Mouse (Mus musculus): ENCODE results near the gene Tmem30c.

The Tmem30c gene

DNA sequence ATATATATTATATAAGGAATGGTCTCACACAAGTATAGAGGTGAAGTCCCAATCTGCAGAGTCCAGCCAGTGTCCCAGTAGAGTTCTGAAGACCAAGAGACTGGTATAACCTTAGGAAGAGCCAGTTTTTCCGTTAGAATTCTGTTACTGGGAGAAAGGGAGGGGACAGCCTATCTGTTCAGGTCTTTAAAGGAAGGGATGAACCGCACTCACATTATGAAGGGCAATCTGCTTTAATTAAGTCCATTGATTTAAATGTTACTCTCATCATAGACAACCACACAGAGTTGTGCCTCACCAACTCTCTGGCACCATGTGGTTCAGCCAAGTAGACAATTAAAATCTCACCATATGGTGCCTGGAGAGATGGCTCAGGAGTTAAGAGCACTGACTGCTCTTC is at the start of gene Tmem30c:
TSS of gene Tmem30c (minus strand) at position 101 of the 400 bp plus-strand sequence.
- no peak for DNase-seq (ENCODE audit: low spot score)

DNA sequence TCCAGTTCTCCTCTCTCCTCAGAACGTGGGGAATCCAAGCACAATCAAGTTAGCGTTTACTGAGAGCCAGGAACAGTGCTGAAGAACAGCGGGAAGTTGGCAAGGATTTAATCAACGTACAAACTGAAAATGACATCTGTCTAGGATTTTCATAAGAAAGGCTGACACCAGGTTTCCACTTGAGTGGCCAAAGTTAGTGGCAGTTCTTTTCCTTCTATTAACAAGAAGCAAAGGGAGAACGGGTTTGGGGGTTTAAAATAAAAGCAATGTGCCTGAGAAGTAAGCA is 47.9 kb upstream of the Tmem30c start:
- no peak for DNase-seq (ENCODE audit: low spot score)

DNA sequence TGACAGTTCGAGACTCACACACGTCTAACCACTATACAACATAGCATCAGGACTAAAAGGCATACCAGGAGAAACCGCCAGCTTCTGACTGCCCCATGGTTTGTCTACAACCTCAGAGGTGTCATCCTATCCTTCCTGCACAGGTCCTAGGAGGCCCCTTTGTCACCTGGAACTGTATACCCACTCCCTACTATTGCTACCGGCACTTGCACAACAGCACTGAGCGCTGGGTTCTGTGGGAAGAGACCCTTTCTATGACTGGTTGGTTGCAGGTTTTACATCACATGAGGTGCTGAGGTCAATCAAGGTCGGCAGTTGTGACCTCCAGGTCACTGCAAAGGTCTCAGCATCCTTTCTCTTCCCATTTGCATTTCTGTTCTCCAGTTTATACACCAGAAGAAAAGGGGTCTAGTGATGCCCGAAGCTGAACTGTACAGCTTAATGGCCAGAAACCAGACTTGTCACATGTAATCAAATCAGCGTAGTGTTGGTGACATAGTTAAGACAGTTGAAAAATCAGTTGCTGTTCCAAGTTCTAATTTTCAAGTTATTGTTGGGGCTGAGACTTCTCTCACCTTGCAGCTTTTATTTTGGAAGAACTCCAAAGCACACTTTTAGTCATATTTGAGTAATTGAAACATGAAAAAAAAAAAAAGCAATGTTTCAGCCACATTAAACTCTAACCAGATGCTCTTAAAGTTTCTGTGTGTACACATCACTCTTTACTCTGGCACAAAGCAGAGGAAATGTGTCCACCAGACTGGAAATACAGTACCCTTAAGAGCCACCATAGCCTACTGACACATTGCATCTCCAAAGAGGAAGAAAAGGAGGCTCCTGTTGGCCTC is 47.3 kb upstream of the Tmem30c start:
- no peak for DNase-seq (ENCODE audit: low spot score)

DNA sequence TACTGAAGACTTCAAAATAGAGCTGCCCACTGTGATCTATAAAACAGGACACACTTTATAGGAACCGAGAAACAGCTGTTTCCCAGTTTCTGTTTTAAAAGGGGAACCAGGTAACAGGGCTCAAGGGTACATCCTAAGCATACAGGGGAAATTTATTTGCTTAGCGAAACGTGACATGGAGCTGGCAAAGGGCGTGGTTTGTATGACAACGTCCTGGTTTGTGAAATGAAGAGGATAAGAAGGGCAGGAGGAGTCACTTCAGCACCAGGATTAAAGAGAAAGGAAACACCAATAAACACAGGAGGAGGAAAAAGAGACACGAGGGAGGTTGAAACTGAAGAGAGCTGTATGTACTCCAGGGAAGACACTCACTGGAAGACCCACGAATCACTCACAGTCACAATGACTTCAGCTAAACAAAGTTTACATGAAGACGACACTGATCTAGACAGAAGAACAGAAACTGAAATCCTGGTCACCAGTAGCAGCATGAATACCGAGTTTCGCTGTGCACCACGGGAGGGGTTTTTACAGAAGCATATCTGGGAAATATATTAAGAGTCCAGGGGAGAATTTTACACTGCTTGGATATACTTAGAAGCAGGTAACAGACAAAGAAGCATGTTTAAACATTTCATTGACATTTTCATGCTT is 44.2 kb upstream of the Tmem30c start:
- DNase-seq (ENCODE audit: low spot score): no peak

- DNase-seq (ENCODE audit: low spot score): no peak
Measured at GRCm38 (mm10) chr16:57332301-57332700, 39.6 kb upstream of the Tmem30c start.

DNA sequence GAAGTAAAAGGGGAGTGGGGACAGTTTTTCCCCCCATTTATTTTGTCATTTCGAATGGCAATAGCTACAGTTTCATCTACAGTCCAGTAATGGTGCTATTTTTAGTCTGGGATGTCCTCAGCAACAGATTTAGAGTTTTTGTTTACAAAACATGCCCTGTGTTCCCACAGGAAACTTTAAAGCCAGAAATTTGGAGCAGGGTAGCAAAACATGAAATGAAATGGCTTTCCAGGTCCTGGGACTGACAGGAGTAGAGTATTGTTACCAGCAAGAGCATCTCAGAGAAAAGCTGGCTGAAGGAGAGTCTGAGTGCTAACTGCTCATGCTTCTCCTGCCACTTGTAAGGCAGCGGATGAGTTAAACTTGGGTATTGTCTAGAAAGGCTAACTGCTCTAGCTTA is 37.4 kb upstream of the Tmem30c start:
- no peak for DNase-seq (ENCODE audit: low spot score)

DNA sequence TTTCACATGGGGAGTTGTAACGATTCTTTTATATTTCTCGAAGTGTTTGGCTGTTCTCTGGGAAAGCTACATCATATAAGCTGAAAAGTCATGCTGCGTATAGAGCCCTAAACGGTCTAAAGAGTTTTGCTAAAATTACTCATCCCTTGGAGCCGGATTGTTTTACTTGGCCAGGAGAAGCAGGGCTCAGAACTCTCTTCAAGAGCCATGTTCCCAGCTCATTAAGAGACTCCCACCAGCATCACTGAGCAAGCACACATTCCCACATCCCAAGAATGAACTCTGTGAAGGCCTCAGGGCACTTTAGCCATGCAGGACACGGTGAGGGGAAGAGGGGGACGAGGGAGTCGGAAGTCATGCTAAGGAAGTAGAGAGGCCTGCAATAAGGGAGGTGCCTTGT is 36.4 kb upstream of the Tmem30c start:
- no peak for DNase-seq (ENCODE audit: low spot score)

GRCm38 (mm10) chr16:57326996-57327395 is 34.3 kb upstream of the Tmem30c start:
- no peak for DNase-seq (ENCODE audit: low spot score)

DNA sequence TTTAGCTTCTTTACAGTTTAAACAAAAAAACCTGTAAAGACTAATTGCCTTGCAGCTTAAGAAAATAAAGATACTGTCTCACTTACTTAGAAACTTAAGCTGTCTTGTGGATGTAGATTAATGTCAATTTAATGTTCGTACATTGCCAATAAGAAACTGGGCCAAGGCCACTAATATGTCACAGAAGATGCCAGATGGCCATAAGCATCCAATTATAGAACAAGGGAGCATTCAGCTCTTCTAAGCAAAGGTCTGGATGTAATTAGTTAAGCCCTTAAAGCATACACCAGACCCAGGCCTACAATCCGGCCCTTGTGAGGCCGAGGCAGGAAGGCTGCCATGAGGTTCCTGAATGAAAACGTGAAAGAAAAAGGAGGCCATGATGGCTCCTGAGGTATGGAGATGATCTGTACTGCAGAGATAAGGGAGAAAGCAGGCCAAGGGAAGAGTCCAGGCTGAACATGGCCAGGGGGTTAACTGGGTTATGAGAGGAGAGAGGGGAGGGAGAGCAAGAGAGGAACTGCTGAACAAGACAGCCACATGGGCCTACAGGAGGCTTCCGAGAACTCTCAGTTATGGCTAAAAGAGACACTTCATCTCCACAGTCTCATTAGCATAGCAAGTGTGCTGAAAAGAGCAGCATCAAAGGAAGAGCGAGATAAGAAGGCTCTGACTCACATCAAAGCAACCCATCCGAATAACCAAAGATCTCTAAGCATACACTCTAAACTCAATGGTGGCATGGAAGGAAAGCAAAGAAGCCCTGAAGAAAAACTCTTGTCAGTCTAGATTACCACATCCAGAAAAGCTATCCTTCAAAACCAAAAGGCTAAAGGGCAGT is 26.8 kb upstream of the Tmem30c start:
- no peak for DNase-seq (ENCODE audit: low spot score)

GRCm38 (mm10) chr16:57318637-57319125 is 26.0 kb upstream of the Tmem30c start:
- DNase-seq (ENCODE audit: low spot score): no peak

DNA sequence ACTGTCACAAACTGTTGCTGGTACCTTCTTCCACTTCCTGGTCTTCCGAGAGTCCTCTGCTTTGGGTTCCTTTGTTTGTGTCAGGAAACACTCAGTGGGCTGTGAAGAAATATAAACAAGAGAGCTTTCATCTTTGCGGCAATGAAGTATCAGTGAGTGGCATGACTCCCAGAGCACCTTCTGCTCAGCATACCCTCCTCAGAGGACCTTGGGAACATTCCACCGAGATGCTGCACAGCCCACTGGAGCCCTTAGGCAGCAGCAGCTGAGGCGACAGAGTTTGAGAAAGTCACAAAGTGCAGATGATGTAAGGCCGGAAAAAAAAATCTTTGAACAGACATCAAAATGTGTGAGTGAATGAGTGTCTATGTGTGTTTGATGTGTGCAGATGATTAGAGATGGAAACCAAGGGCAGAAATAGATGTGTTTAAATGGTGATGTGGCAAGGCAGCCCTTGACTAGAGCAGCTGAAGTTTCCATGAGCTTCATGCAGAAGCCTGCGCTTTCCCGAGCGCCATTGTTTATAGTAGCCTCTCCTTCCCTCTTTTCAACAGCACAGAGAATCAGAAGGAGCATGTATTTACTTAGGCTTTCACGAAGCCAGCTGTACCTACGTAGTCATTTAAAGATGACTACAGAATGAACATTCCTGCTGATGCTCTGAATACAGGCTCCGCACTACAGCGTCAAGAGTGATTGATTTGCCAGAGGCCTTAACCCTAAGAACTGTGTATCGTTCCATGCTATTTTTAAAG is 25.4 kb upstream of the Tmem30c start:
- no peak for DNase-seq (ENCODE audit: low spot score)

GRCm38 (mm10) chr16:57317127-57317526 is 24.5 kb upstream of the Tmem30c start:
- DNase-seq (ENCODE audit: low spot score): no peak

DNA sequence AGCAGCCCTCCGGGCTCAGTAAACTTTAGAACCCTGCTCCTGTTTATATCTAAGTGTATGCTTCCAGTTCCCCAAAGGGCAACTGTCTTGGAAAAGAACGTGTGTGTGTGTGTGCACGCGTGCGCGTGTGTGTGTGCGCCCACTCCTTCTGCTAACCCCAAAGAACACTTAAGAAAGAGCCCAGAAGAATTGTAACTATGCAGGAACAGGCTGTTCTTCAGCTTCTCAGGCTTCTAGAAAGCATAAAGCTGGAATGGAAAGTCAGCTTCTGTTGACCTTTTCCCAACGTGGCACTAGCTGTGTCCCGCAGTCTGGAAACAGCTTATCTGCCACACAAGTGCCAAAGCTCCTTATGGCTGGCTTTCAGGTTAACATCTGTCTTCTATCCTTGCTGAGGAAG is 22.4 kb upstream of the Tmem30c start:
- no peak for DNase-seq (ENCODE audit: low spot score)

- DNase-seq (ENCODE audit: low spot score): no peak
Measured at GRCm38 (mm10) chr16:57314236-57314635, 21.6 kb upstream of the Tmem30c start.

DNA sequence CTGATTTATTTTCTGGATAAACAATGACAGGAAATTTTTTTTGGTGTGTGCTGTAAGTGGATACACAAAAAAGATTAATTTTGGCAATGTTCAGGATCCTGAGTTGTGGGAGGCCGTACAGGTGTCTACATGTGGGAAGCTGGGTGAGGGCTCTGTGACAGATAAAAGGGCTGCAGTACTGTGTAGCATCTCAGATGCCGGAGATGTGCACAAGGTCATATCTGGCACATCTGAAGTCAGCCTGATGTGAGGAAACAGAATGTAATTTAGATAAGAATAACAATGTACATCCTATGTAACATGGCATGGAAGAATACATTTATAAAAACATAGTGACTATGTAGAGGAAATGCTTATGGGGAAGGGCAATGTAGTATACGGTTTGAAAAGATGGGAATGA is 20.8 kb upstream of the Tmem30c start:
- DNase-seq (ENCODE audit: low spot score): no peak

DNA sequence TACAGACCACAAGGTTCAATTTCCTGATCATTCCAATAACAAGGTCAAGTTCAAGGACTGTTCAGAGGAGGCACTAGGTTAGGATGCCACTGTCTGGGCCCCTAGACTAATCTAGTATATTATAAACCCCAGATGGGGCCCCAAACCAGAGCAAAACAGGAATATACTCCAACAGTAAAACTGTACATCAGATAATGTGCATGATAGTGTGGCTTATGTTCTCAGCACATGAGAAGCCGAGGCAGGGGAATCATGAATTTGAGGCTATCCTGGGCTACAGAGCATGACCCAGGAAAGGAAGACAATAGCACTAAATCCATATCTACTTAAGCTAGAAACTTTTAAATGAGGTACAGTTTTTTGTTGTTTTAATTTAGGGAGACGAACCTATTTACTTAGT is 19.5 kb upstream of the Tmem30c start:
- DNase-seq (ENCODE audit: low spot score): no peak

DNA sequence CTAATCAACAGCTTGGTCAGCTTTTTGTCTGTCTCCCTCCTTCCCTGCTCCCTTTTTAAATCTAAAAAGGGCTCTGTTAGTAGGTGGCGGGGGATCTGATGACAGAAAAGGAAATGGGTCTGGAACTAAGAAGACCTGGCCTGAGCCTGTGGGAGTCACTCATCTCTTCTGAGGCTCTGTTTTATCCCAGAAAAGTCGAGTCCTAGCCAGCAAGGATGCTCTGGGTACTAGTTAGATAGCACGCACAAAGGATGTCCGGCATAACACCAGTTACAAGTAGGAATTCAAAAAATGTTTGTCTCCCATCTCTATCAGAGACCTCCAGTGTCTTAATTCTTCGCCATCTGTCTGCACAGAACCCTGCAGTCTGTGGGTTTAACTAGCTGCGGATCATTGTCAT is 12.8 kb upstream of the Tmem30c start:
- DNase-seq (ENCODE audit: low spot score): no peak

GRCm38 (mm10) chr16:57303716-57304115 is 11.1 kb upstream of the Tmem30c start:
- no peak for DNase-seq (ENCODE audit: low spot score)

DNA sequence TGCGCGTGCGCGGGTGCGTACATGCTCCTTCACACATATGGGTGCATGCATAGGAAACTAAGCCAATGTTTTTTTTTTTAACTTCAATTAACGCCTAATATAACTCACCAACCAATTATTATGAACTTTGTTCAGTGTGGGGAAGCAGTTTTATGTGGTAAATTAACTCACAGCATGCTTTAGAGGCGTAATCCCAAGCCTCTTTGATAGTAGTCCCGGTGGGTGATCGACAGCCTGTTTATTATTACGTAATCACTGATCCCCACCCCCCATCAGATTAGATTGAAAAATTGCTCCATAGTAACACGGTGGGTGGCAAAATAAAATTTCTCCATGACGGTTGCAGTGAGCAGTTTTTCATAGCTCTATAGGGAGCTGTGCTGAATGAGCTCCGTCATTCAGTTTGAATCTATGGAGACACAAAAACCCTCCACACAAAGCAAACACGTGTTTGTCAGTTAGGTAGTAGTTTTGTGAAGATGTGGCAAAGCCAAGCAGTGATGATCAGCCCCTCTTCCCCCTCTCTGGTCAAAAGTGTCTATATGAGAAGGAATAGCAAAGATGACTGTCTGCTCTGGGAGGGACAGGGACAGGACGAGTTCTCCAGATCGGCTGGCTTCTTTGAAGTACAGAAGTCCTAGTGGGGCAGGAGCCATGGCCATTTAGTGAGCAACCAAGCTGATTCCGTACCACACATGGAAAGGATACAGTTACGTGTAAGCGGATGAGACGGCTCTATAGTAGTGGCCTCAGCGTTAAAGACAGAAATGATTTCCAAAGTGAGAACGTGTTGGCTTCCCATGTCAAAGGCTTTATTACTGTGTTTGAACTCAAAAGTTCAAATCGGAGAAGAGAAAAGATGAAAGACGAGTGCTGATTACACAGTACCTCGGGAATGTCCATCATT is 10.4 kb upstream of the Tmem30c start:
- no peak for DNase-seq (ENCODE audit: low spot score)

GRCm38 (mm10) chr16:57301512-57302115 is 8.9 kb upstream of the Tmem30c start:
- DNase-seq (ENCODE audit: low spot score): no peak

Measured in urinary bladder, postnatal 10 days (tissue).